Comparison of ENCODE assay signal across 17 mouse cellular contexts in the genomic region with DNA sequence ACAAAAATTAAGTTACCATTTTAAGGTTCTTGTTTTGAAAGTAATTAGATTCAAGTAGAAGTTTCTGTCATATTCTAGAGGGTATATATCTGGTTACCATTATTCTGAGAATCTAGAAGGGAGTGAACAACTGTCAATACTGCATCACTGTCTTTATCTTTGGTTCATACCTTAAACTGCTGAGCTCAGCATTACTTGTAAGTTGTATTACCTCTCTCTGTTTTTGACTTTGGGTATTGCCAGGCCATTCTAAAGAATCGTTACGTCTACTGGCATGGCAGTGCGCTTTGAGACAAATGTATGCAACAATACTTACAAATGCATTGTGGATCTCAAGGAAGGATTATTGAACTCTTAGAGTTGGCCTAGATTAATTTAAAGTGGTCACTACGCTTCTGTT.
"Had no signal": no experiment of that assay in that cellular context is flagged by ENCODE, and none has a peak within 500 bp of the region (broad histone marks: within the 10 kb centered on the region; RNA-seq: fewer than 3 reads in every experiment).

No protein-coding gene starts in this region.

- H3K4me1 ChIP-seq: neural tube, embryonic 12.5 days; neural tube, embryonic 13.5 days; neural tube, embryonic 15.5 days; stomach, embryonic 15.5 days had no signal

- H3K36me3 ChIP-seq: neural tube, embryonic 12.5 days; neural tube, embryonic 13.5 days; neural tube, embryonic 15.5 days; stomach, embryonic 15.5 days had no signal

- H3K4me3 ChIP-seq: neural tube, embryonic 12.5 days; neural tube, embryonic 13.5 days; neural tube, embryonic 15.5 days; stomach, embryonic 15.5 days had no signal

- H3K27me3 ChIP-seq: neural tube, embryonic 12.5 days; neural tube, embryonic 13.5 days; neural tube, embryonic 15.5 days; stomach, embryonic 15.5 days had no signal

- DNase-seq: retina, postnatal 1 day; right cerebral cortex, adult 18-20 months; right cerebral cortex, postnatal 14 days; right cerebral cortex, postnatal 25 days; right cerebral cortex, postnatal 4 days; spleen, adult 18-20 months; thymus, adult 18-20 months; thymus, adult 2 months; thymus, postnatal 14 days; thymus, postnatal 25 days; thymus, postnatal 36 days; thymus, postnatal 4 days had no signal

- H3K27ac ChIP-seq: neural tube, embryonic 12.5 days; neural tube, embryonic 13.5 days; neural tube, embryonic 15.5 days; stomach, embryonic 15.5 days; stomach, postnatal 0 days had no signal

- H3K9me3 ChIP-seq: neural tube, embryonic 12.5 days; neural tube, embryonic 13.5 days; neural tube, embryonic 15.5 days; stomach, embryonic 15.5 days had no signal

- H3K4me2 ChIP-seq: neural tube, embryonic 12.5 days; neural tube, embryonic 13.5 days; neural tube, embryonic 15.5 days; stomach, embryonic 15.5 days had no signal

- H3K9ac ChIP-seq: neural tube, embryonic 12.5 days; neural tube, embryonic 13.5 days; neural tube, embryonic 15.5 days; stomach, embryonic 15.5 days had no signal
